Mouse (Mus musculus) induced T-regulatory cell, adult 2 months (primary cell): ENCODE measurements around the gene Agr2.
A peak's percentile ranks its signal among the peaks of the same experiment; 100 is the strongest.

Experiments
- DNase-seq: peaks from one replicate; pipeline ENCODE4 v3.0.0-alpha.2; 2012; ENCODE audit warnings: low read depth

The Agr2 gene

DNA sequence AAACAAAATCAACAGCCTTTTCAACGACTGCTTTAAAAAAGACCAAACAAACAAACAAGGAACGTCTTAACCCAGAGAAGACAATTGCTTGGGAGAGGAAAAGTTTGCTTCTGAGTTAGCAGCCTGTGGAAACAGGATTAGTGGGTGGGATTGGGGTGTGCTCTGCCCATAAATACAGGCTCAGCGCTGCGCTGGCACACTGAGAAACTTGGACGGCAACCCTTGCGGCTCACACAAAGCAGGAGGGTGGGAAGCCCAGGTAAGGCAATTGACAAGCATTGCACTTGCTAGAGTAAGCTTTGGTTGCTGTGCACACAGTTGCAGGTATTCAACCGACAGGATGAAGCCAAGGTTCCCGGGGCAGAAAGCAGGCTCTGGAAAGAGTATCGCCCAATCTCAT, at the start of gene Agr2:
Gene Agr2 (plus strand): TSS at position 197 of the 400 bp plus-strand sequence.
- DNase-seq = no peak

DNA sequence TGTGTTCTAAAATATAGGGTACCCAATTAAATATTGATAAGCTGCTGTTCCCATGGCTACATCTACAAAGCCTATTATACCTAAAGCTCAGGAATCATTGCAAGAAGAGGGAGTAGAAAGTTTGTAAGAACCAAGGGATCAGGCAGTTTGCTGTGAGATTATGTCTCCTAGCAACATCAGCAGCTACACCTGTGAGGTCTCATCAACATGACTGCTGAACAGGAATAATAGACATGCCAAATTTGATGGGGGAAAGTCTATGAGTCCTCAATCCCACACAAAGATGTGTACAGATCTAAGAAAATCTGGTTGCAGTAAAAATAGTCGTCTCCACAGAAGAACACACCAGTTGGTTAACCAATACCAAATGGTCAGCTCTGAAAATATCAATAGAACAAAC, 41.0 kb upstream of the Agr2 start:
- DNase-seq = no peak

- DNase-seq = peak; percentile 59
These were observed 35.5 kb upstream of the Agr2 start for GRCm38 (mm10) chr12:35957235-35957634.

GRCm38 (mm10) chr12:35966098-35966767, 26.5 kb upstream of the Agr2 start:
- peak; percentile 8 for DNase-seq

GRCm38 (mm10) chr12:35966768-35967141, 26.0 kb upstream of the Agr2 start:
- DNase-seq = peak; percentile 11

- DNase-seq = no peak
These were observed 16.8 kb upstream of the Agr2 start for GRCm38 (mm10) chr12:35975898-35976297.

DNA sequence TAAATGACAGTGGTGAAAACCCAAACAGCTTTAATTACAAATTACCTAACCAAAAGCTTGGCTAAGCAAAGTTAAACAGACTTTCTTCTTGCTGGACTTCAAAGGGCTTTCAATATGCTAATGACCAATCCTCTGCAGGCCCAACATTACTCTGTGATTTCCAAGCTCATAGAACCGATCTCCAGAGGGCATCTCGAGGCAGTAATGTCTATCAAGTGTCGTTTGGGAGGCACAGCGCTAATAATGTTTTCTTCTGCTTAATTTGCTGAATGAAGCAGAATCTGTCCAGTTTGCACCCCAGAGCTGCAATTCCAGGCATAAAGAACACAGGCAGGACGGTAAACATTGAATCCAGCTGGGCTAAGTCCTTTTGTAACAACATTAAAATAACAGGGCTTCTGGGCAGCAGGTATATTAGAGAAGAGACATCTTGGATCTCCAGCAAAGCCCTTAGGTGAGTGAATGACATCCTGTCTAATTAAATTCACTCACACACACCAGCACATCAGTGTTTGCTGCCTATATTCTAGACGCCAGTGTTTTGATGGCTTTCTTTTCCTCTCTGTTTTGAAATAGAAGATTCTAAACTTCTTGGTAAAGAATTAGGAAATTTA, 15.0 kb upstream of the Agr2 start:
- DNase-seq = no peak

DNA sequence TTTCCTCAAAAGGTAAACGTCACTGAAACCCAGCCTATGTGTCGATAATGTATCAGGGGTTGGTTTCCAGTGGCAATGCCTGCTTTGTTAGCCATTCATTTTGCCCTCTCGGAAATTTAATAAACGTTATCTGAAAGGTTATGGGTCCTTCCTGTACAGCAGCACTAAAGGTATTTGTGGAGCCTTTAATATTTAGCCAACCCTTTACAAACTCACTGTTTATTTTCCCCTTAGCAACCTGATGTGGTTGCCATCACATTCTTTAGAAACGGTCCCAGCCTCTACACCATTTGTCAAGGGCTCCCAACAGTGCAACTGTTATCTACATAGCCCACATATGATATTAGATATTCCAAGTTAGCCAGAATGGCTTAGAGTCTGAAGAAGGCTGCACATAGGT, 13.1 kb upstream of the Agr2 start:
- no peak for DNase-seq

DNA sequence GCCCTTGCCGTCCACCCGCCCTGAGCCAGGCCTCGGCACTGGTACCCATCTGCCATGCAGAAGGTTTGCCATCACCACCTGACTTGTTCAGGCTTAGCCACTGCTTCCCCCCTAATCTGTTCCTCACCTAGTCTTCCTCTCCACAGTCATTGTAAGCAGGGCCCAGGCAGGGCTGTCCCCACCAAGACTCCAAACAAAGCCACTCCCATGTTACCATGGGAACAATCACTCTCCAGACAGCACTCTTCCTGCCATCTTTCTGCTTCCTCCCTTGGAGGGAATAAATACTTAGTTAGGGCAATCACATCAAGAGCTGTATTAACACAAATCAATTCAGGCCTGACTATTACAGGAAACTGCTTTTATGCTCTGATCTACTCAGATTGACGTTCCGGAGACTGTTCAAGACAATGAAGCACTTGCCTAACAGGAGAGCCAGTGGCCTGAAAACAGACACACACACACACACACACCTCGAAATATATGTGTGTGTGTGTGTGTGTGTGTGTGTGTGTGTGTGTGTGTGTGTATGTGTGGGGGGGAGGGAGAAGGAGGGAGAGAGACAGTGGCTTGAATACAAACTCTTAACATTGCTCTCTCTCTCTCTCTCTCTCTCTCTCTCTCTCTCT, 10.9 kb upstream of the Agr2 start:
- peak; percentile 15 for DNase-seq

GRCm38 (mm10) chr12:35983472-35983871, 9.2 kb upstream of the Agr2 start:
- peak; percentile 14 for DNase-seq

GRCm38 (mm10) chr12:35984743-35985142, 8.0 kb upstream of the Agr2 start:
- no peak for DNase-seq

- no peak for DNase-seq
These were observed 876 bp downstream of the Agr2 start for GRCm38 (mm10) chr12:35993583-35993982.

DNA sequence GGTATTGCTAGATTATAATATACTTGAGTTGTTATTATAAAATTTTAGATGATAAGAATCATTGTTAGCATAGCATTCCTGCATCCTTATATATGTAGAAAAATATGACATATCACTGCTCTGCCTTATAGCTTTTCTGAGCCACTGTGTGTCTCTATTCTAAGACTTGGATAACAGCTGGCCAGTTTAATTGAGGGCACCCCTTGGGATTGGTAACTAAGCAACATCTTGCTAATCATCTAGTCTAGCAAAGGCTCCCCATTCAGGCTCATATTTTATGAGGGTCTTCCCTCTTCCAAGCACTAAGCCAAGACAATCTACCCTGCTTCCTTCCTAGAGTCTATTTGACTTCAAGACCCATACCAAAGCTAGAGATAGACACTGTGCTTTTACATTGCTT, 1.4 kb downstream of the Agr2 start:
- no peak for DNase-seq

DNA sequence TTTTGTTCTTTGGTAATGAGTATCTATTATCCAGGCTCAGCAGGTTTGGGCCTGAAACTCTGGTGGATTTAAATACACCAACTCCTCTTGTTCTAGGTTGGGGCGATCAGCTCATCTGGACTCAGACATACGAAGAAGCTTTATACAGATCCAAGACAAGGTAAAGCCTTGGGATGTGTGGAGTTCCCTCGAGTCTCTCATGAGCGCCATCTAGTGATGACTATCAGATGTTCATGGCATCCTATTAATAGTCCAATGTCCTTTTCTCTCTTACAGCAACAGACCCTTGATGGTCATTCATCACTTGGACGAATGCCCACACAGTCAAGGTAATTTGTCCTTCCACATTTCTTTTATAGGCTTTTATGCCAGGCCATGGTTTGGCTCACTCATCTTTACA, 3.1 kb downstream of the Agr2 start:
- DNase-seq = peak; percentile 65

DNA sequence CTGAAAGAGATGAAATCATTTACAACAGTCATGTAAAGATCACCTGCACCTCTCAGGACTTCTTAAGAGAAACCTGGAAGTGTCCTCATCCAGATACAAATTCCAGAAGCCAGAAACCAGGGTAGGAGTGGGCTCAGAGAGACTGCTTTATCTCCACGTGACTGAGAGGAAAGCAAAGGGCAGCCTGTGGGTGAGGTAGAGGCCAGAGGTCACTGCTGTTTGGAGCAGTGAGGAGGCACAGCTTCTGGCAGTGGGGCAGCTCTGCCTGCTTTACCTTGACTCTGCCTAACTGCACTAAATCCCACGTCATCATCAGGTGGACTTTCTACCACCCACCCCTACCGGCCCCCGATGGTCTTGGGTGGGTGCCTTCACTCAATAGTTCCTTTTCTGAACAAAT, 12.0 kb downstream of the Agr2 start:
- no peak for DNase-seq

- no peak for DNase-seq
These were observed 14.9 kb downstream of the Agr2 start for GRCm38 (mm10) chr12:36007581-36007980.

DNA sequence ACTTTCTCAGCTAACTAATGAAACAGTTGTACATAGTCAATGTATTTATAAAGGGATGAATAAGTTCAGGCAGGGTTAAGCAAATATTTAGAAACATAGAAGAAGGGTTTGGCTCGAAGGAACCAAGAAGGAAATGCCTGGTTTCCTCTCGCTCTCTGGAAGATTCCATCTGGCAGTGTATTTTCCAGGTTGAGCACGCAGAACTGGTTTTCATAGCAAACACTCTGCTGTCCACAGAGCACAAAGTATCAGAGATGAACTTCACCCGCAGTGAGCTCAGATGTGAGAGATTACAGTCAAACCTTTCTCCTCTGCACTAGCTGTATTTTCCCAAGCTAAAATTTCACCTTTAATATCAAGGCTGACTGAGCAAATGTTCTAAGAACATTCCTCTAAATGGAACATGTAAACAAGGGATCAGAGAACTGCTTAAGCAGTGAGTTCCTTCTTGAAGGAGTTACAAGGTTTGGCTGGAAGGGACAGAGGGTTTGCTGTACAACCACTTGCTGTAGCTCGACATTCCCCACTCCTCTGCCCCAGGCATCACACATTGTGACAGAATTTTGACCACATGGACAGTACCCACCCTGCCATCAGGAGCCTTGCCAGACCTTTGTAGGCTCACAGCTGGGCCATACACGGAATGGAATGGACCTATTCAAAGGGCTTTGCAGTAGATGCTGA, 15.8 kb downstream of the Agr2 start:
- no peak for DNase-seq

DNA sequence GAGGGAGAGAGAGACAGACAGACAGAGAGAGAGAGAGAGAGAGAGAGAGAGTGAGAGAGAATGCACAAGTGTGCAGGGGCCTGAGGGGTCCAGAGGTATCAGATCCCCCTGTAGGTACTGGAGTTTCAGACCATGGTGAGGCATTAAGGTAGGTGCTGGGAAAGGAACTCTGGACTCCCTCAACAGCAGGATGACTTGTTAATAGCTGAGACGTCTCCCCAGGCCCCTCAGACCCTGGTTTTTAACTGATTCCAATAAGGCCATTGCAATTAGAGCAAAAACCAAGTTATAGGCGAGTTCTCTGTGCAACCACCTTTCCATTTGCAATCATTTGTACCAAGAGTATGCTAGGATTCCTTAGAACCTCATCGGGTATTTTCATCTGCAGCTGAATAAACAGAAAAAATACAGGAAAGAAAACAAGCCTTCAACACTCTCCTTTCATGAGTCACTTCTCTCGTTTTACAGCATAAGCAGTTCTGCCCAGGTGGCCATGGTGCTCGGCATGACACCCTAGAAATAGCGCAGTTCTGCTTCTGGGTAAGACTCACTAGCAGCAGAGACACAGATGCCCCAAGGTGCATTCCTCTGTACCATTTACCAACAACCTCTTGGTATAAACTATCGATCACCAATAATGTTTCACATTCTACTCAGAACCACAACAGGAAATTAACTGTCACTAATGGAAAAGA, 20.7 kb downstream of the Agr2 start:
- no peak for DNase-seq

GRCm38 (mm10) chr12:36017791-36018190, 25.1 kb downstream of the Agr2 start:
- no peak for DNase-seq

DNA sequence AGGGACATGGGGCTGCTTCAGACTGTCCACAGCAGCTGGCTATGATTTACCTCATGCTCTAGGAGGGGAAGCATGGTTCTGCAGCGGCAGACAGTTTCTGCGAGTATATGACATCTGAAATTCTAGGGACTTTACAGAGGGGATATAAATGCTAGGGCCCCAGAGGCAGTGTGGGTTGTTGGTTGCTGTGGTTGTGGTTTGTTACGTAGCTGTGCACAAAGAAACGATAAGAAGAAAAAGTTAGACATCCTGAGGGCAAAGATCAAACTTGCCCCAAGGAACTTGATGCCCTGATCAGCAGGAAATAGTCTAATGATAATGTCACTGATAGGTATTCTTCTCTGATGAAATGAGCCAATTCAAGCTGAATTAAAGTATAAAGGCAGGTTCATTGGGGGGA, 26.9 kb downstream of the Agr2 start:
- DNase-seq = peak; percentile 80

DNA sequence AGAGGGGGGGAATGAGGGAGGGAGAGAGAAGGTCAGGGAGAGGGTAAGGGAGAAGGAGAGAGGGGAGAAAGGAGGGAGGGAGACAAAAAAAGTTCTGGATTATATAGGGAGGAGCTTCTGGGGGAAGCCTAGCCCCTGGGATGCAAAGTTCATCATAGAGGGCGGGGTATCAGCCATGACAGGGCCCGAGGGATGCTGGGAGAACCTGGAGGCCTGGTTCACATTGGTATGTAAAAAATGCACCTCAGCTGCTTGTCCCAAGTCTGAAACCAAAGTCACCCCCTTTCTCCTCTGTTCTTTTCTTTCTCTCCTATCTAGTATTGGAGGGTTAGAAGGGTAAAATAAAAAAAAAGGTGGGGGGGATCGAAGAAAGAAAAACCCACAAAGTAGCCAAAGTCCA, 27.4 kb downstream of the Agr2 start:
- DNase-seq = no peak

DNA sequence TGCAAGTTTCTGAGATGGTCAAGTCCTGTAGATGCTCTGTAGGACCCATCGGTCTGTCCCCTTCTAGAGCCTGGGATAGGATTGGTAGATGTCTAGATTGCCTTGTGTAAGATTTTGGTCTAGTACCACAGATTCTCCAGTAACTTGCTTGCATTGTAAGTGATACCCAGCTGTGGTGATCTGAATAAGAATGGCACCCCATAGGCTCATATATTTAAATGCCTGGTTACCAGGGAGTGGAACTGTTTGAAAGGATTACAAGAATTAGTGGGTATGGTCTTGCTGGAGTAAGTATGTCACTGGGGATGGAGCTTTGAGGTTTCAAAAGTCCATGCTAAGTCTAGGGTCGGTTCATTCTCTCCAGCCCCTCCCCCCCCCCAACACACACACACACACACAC, 28.0 kb downstream of the Agr2 start:
- no peak for DNase-seq
